Mouse (Mus musculus) lung, postnatal 25 days (tissue): ENCODE measurements around the gene Tnfrsf18.
A peak's percentile ranks its signal among the peaks of the same experiment; 100 is the strongest.

Experiments
- DNase-seq: peaks from one replicate; pipeline ENCODE4 v3.0.0; 2022; ENCODE audit warnings: low spot score

The Tnfrsf18 gene

GRCm38 (mm10) chr4:156077499-156078301 lies 51.7 kb downstream of the Tnfrsf18 start:
- DNase-seq, result peak; percentile 84
